Mouse (Mus musculus) neural tube, embryonic 14.5 days (tissue): ENCODE results near the gene Snrpd2. TPM values are rescaled to one million over a fixed set of nuclear protein-coding genes. Genes with fewer than 3 reads are reported as not detected.

Source experiments
- ATAC-seq: fragments of 200-750 bp; cut with Nextera tagmentation; 2 replicates; pipeline ENCODE4 v1.8.0; 2017; ENCODE audit warnings: low read depth, mild to moderate bottlenecking, moderate TSS enrichment, moderate library complexity
- H3K27ac ChIP-seq: fragments of 300-500 bp; sonication (generic); 2 replicates; pipeline ENCODE4 v1.5.1; 2014; ENCODE audit warnings: low read depth, mild to moderate bottlenecking, control low read depth, low read length, moderate library complexity, mixed read lengths
- H3K27me3 ChIP-seq: fragments of 300-500 bp; sonication (generic); 2 replicates; pipeline ENCODE4 v1.6.1; 2014; ENCODE audit warnings: low read length; ENCODE audit not compliant: control insufficient read depth, insufficient read depth
- H3K36me3 ChIP-seq: fragments of 300-500 bp; sonication (generic); 2 replicates; pipeline ENCODE4 v1.6.1; 2014; ENCODE audit warnings: low read length, mixed read lengths; ENCODE audit not compliant: control insufficient read depth, insufficient read depth
- H3K4me1 ChIP-seq: fragments of 300-500 bp; sonication (generic); 2 replicates; pipeline ENCODE4 v1.6.1; 2014; ENCODE audit warnings: low read length; ENCODE audit not compliant: control insufficient read depth, insufficient read depth
- H3K4me2 ChIP-seq: fragments of 300-500 bp; sonication (generic); 2 replicates; pipeline ENCODE4 v1.6.1; 2014; ENCODE audit warnings: mild to moderate bottlenecking, low read depth, low read length, control low read depth
- H3K4me3 ChIP-seq: fragments of 300-500 bp; sonication (generic); 2 replicates; pipeline ENCODE4 v1.5.1; 2014; ENCODE audit warnings: low read depth, low read length, control low read depth, mixed read lengths
- H3K9ac ChIP-seq: fragments of 300-500 bp; sonication (generic); replicated peaks from 2 replicates; pipeline ENCODE4 v1.6.1; 2014; ENCODE audit warnings: low read depth, mild to moderate bottlenecking, control low read depth, low read length, mixed read lengths
- H3K9me3 ChIP-seq: fragments of 300-500 bp; sonication (generic); 2 replicates; pipeline ENCODE4 v1.6.1; 2016; ENCODE audit warnings: low read length; ENCODE audit not compliant: control insufficient read depth
- WGBS: fragments of 180-500 bp; shearing (Covaris S2); extraction: QIAGEN DNeasy Blood & Tissue Kit; methylation state at CpG from one replicate; pipeline ENCODE4 v1.1.7; 2014; 5-methylcytosine and 5-hydroxymethylcytosine counted together
- microRNA counts: library from miRNA; unstranded; fragments of <30 nt; microRNA quantifications from one replicate; lab custom pipeline; 2016
- microRNA-seq: library from miRNA; unstranded; fragments of <30 nt; microRNA quantifications from one replicate; pipeline ENCODE4, GENCODE M21; 2016
- polyA plus RNA-seq: library from polyadenylated mRNA; unstranded; fragments of >200 nt; fragmentation: Nextera tagmentation; extraction: Ambion mirVana; gene quantifications from 2 replicates; pipeline ENCODE4 v1.2.1, GENCODE M21; 2014

Gene Snrpd2
- polyA plus RNA-seq, 1 experiment from 2014 or later: 110 TPM

DNA sequence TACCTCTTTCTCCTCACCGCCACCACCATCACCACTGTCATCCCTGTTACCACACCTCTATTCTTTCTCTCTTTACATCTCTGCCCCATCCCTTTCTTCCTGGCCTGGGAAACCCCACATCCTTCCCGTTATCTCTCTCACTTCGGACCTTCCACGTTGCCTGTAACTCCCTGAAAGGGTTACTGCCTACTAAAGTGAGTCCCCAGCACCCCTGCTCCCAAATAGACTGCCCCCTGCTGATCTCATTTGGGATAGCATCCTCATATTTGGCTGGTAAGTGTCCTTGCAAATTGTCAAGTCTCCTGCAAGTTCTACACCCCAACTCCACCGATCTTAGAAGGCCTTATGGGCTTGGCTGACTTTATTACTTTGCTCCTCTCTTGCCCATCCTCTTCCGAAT lies 47.2 kb downstream of the Snrpd2 start:
- Histone ChIP-seq H3K9me3 (no peaks in the 10 kb centered on the region), H3K4me1 (no peaks in the 10 kb centered on the region), H3K36me3 (peaks cover 33% of the 10 kb centered on the region), H3K27me3 (no peaks in the 10 kb centered on the region), H3K4me2 (no peak overlapping the region), H3K27ac (no peak overlapping the region), H3K9ac (no peak overlapping the region), H3K4me3 (no peak overlapping the region)
- WGBS: 68% methylated on average over 6 of the region's 6 CpGs
- no peak for ATAC-seq

- H3K4me1 ChIP-seq: no peaks in the 10 kb centered on the region
- peaks cover 31% of the 10 kb centered on the region for H3K36me3 ChIP-seq
- H3K27me3 ChIP-seq: no peaks in the 10 kb centered on the region
- 28% methylated on average over 2 of the region's 2 CpGs for WGBS
- H3K9me3 ChIP-seq: no peaks in the 10 kb centered on the region
- no peak overlapping the region for H3K4me3 ChIP-seq
- H3K27ac ChIP-seq: no peak overlapping the region
- ATAC-seq: no peak
- H3K4me2 ChIP-seq: no peak overlapping the region
- no peak overlapping the region for H3K9ac ChIP-seq
Measured at GRCm38 (mm10) chr7:19197985-19198384, 48.5 kb downstream of the Snrpd2 start.

DNA sequence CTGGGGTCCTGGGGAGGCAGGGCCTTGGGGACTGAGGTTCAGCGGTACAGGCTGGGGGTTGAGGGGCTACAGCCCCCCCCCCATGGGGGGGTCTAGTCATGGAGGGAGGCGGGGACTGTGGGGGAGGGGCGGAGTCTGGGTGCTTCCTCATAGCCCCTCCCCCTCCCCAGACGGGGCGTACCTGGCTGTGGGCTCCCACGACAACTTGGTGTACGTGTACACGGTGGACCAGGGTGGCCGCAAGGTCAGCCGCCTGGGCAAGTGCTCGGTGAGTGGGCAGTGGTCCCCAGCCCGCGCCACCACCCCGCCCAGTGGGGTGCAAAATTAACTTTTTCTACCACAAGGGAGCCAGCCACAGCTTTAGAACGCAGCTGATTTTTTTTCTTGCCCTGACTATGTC lies 52.1 kb downstream of the Snrpd2 start:
- Histone ChIP-seq H3K4me2 (no peak overlapping the region), H3K36me3 (peaks cover 20% of the 10 kb centered on the region), H3K27ac (no peak overlapping the region), H3K4me1 (no peaks in the 10 kb centered on the region), H3K27me3 (no peaks in the 10 kb centered on the region), H3K9me3 (no peaks in the 10 kb centered on the region), H3K4me3 (no peak overlapping the region), H3K9ac (no peak overlapping the region)
- no peak for ATAC-seq
- WGBS: 47% methylated on average over 7 of the region's 15 CpGs

GRCm38 (mm10) chr7:19202065-19202850 lies 52.7 kb downstream of the Snrpd2 start:
- Histone ChIP-seq H3K36me3 (peaks cover 18% of the 10 kb centered on the region; the same call in 1 of the 2 replicates), H3K27ac (no peak overlapping the region), H3K4me1 (no peaks in the 10 kb centered on the region), H3K27me3 (no peaks in the 10 kb centered on the region), H3K4me3 (no peak overlapping the region), H3K9ac (no peak overlapping the region), H3K4me2 (no peak overlapping the region), H3K9me3 (no peaks in the 10 kb centered on the region)
- ATAC-seq: no peak
- 59% methylated on average over 15 of the region's 15 CpGs for WGBS

MicroRNA genes within 50 kb of the gene (microRNA counts, 519-probe panel; counts per million panel counts)
- microRNA mmu-miR-330 (lab: Ali Mortazavi, UCI): not detected

Small RNA genes lying within 50 kb of the gene (microRNA-seq; reads per million reads assigned to microRNA genes)
- gene Mir330: 410 reads per million, percentile 66 among the genes with 10 or more reads in this experiment

Other genes starting within 250 kb of the Snrpd2 start
- 17.6 and 20.2 TPM in 2 replicates for gene Ccdc61, start 239.3 kb upstream of the Snrpd2 start, polyA plus RNA-seq
- gene Nova2, start 223.8 kb upstream of the Snrpd2 start, polyA plus RNA-seq: 17.1 and 18.4 TPM in 2 replicates
- 0.84 and 1.1 TPM in 2 replicates for gene Nanos2, start 162.3 kb upstream of the Snrpd2 start, polyA plus RNA-seq
- gene Mypop, start 158.5 kb upstream of the Snrpd2 start, polyA plus RNA-seq: 6.0 and 6.9 TPM in 2 replicates
- gene Irf2bp1, start 145.7 kb upstream of the Snrpd2 start, polyA plus RNA-seq: 29.7 and 30.3 TPM in 2 replicates
- gene Foxa3, start 126.2 kb upstream of the Snrpd2 start, polyA plus RNA-seq: not detected in 2 replicates
- 16.8 and 16.9 TPM in 2 replicates for gene Sympk, start 125.3 kb upstream of the Snrpd2 start, polyA plus RNA-seq
- gene Rsph6a, start 95.0 kb upstream of the Snrpd2 start, polyA plus RNA-seq: not detected in 2 replicates
- gene Dmwd, start 73.5 kb upstream of the Snrpd2 start, polyA plus RNA-seq: 30.2 and 35.2 TPM in 2 replicates
- gene Dmpk, start 65.9 kb upstream of the Snrpd2 start, polyA plus RNA-seq: 7.1 and 9.4 TPM in 2 replicates
- gene Six5, start 55.1 kb upstream of the Snrpd2 start, polyA plus RNA-seq: 1.3 and 2.4 TPM in 2 replicates
- gene Gm4969, start 31.4 kb upstream of the Snrpd2 start, polyA plus RNA-seq: 5.9 and 9.9 TPM in 2 replicates
- 11.6 and 13.1 TPM in 2 replicates for gene Fbxo46, start 29.9 kb upstream of the Snrpd2 start, polyA plus RNA-seq
- gene Qpctl, start 431 bp upstream of the Snrpd2 start, polyA plus RNA-seq: 18.6 and 21.2 TPM in 2 replicates
- gene Gipr, start 16.4 kb downstream of the Snrpd2 start, polyA plus RNA-seq: 0.75 and 1.8 TPM in 2 replicates
- 3.5 and 4.0 TPM in 2 replicates for gene Eml2, start 26.7 kb downstream of the Snrpd2 start, polyA plus RNA-seq
- gene Gpr4, start 62.8 kb downstream of the Snrpd2 start, polyA plus RNA-seq: 2.9 and 3.4 TPM in 2 replicates
- 36.6 and 37.6 TPM in 2 replicates for gene Opa3, start 78.6 kb downstream of the Snrpd2 start, polyA plus RNA-seq
- gene Vasp, start 122.1 kb downstream of the Snrpd2 start, polyA plus RNA-seq: 17.4 and 40.9 TPM in 2 replicates
- 0.66 and 0.75 TPM in 2 replicates for gene Ppm1n, start 130.3 kb downstream of the Snrpd2 start, polyA plus RNA-seq
- 115 and 118 TPM in 2 replicates for gene Rtn2, start 132.9 kb downstream of the Snrpd2 start, polyA plus RNA-seq
- not detected in 2 replicates for gene Fosb, start 160.3 kb downstream of the Snrpd2 start, polyA plus RNA-seq
- 90.4 and 98.9 TPM in 2 replicates for gene Ercc1, start 195.1 kb downstream of the Snrpd2 start, polyA plus RNA-seq
- 19.1 and 21.5 TPM in 2 replicates for gene Cd3eap, start 209.8 kb downstream of the Snrpd2 start, polyA plus RNA-seq
- gene Ppp1r13l, start 210.0 kb downstream of the Snrpd2 start, polyA plus RNA-seq: 1.4 and 1.7 TPM in 2 replicates
- gene Ercc2, start 232.3 kb downstream of the Snrpd2 start, polyA plus RNA-seq: 11.4 TPM in 2 replicates